Mouse (Mus musculus) liver, embryonic 14.5 days (tissue): ENCODE results near the gene Ccpg1os. TPM values are rescaled to one million over a fixed set of nuclear protein-coding genes. Genes with fewer than 3 reads are reported as not detected.

Experiments
- ATAC-seq: fragments of 200-750 bp; cut with Nextera tagmentation; 2 replicates; pipeline ENCODE4 v1.8.0; 2017; ENCODE audit warnings: moderate number of reproducible peaks, mild to moderate bottlenecking, moderate library complexity; ENCODE audit not compliant: insufficient read depth
- DNase-seq, 3 experiments: peaks; one replicate each; pipeline ENCODE4 v3.0.0-alpha.2; 2012 to 2013; ENCODE audit warnings: low read depth in 3 of 3, low spot score in 3 of 3
- H3K27ac ChIP-seq: fragments of 300-500 bp; sonication (generic); 2 replicates; pipeline ENCODE4 v1.5.1; 2014; ENCODE audit warnings: moderate library complexity, mild to moderate bottlenecking, control low read depth, inconsistent platforms
- H3K27me3 ChIP-seq: fragments of 300-500 bp; sonication (generic); 2 replicates; pipeline ENCODE4 v1.6.1; 2014; ENCODE audit warnings: mild to moderate bottlenecking, low read length, moderate library complexity; ENCODE audit not compliant: control insufficient read depth, insufficient read depth
- H3K36me3 ChIP-seq: fragments of 300-500 bp; sonication (generic); replicated peaks from 2 replicates; pipeline ENCODE4 v1.6.1; 2014; ENCODE audit warnings: low read depth; ENCODE audit not compliant: control insufficient read depth, insufficient read depth
- H3K4me1 ChIP-seq, 2 experiments: fragments of 200-500 bp in 1 of 2; fragments of 300-500 bp in 1 of 2; sonication (generic) in 1 of 2; replicated peaks; 2 replicates each; pipeline ENCODE4 v1.6.1; 2012 to 2014; ENCODE audit warnings: antibody characterized with exemption in 1 of 2, inconsistent platforms in 1 of 2, low read length in 1 of 2; ENCODE audit not compliant: control insufficient read depth in 2 of 2, insufficient read depth in 2 of 2
- H3K4me2 ChIP-seq: fragments of 300-500 bp; sonication (generic); 2 replicates; pipeline ENCODE4 v1.6.1; 2014; ENCODE audit warnings: low read depth, mild to moderate bottlenecking, control low read depth, moderate library complexity
- H3K4me3 ChIP-seq, 2 experiments: fragments of 200-500 bp in 1 of 2; fragments of 300-500 bp in 1 of 2; sonication (generic) in 1 of 2; 2 replicates each; pipeline ENCODE4 v1.5.1; 2012 to 2014; ENCODE audit warnings: low read depth in 2 of 2, low read length in 2 of 2, mild to moderate bottlenecking in 2 of 2, control low read depth in 1 of 2, inconsistent platforms in 1 of 2, moderate library complexity in 1 of 2; ENCODE audit not compliant: insufficient read depth in 1 of 2
- H3K9ac ChIP-seq: fragments of 300-500 bp; sonication (generic); replicated peaks from 2 replicates; pipeline ENCODE4 v1.6.1; 2014; ENCODE audit warnings: mild to moderate bottlenecking, control low read depth, moderate library complexity
- H3K9me3 ChIP-seq: fragments of 300-500 bp; sonication (generic); 2 replicates; pipeline ENCODE4 v1.6.1; 2016; ENCODE audit warnings: low read length, mixed read lengths; ENCODE audit not compliant: control insufficient read depth
- CTCF ChIP-seq: IDR thresholded peaks from 2 replicates; pipeline ENCODE4 v1.5.1; 2016; ENCODE audit warnings: antibody characterized with exemption, low read depth, control low read depth
- EP300 ChIP-seq: IDR thresholded peaks from 2 replicates; pipeline ENCODE4 v1.6.1; 2016; ENCODE audit warnings: antibody characterized with exemption, low read depth
- WGBS: fragments of 180-500 bp; shearing (Covaris S2); extraction: QIAGEN DNeasy Blood & Tissue Kit; methylation state at CpG from one replicate; pipeline ENCODE4 v1.1.7; 2014; ENCODE audit not compliant: insufficient replicate concordance; 5-methylcytosine and 5-hydroxymethylcytosine counted together
- polyA plus RNA-seq, 2 experiments: library from polyadenylated mRNA; depleted of rRNA in 1 of 2; stranded (reverse) in 1 of 2; unstranded in 1 of 2; fragments of >200 nt; fragmentation: Nextera tagmentation in 1 of 2; extraction: Ambion mirVana in 1 of 2; gene quantifications; 2 replicates each; pipeline versions ENCODE4 v1.2.1 to v1.2.3; 2012 to 2014

Gene Ccpg1os
- polyA plus RNA-seq, 2 experiments, result 2.0 to 3.0 TPM

GRCm38 (mm10) chr9:72974734-72975133 is 10.4 kb downstream of the Ccpg1os start:
- DNase-seq, result no peak
- Histone ChIP-seq H3K27me3 (no peaks in the 10 kb centered on the region), H3K4me1 (no peaks in the 10 kb centered on the region), H3K36me3 (no peaks in the 10 kb centered on the region), H3K4me2 (no peak overlapping the region), H3K9me3 (no peaks in the 10 kb centered on the region), H3K9ac (no peak overlapping the region), H3K4me3 (no peak overlapping the region), H3K27ac (no peak overlapping the region)
- TF ChIP-seq EP300 (no peak), CTCF (no peak)
- 67% methylated on average over 5 of the region's 5 CpGs for WGBS
- ATAC-seq, result no peak

GRCm38 (mm10) chr9:72972984-72973383 is 12.2 kb downstream of the Ccpg1os start:
- TF ChIP-seq CTCF (peak; percentile 26; the same call in 1 of the 2 replicates), EP300 (no peak)
- no peak overlapping the region for H3K4me2 ChIP-seq
- no peaks in the 10 kb centered on the region for H3K36me3 ChIP-seq
- H3K27ac ChIP-seq, result no peak overlapping the region
- no peak overlapping the region for H3K9ac ChIP-seq
- H3K4me3 ChIP-seq, result no peak overlapping the region
- no peak for ATAC-seq
- no peaks in the 10 kb centered on the region for H3K9me3 ChIP-seq
- H3K4me1 ChIP-seq, result no peaks in the 10 kb centered on the region; a peak in 1 of 4 replicates
- no peak for DNase-seq
- H3K27me3 ChIP-seq, result no peaks in the 10 kb centered on the region

- ATAC-seq (no peak), DNase-seq (no peak)
- no peaks in the 10 kb centered on the region for H3K36me3 ChIP-seq
- H3K4me3 ChIP-seq, result no peak overlapping the region
- H3K9me3 ChIP-seq, result no peaks in the 10 kb centered on the region
- H3K4me2 ChIP-seq, result no peak overlapping the region
- no peak for TF ChIP-seq CTCF
- no peak for TF ChIP-seq EP300
- no peak overlapping the region for H3K9ac ChIP-seq
- no peak overlapping the region for H3K27ac ChIP-seq
- no peaks in the 10 kb centered on the region; a peak in 1 of 4 replicates for H3K4me1 ChIP-seq
- H3K27me3 ChIP-seq, result no peaks in the 10 kb centered on the region
- WGBS, result 71% methylated on average over 5 of the region's 5 CpGs
These were observed 12.7 kb downstream of the Ccpg1os start for GRCm38 (mm10) chr9:72972435-72972834.

- 50% methylated on average over 7 of the region's 7 CpGs for WGBS
- H3K4me2 ChIP-seq, result no peak overlapping the region
- ATAC-seq (no peak), DNase-seq (no peak)
- peak; percentile 22; the same call in 1 of the 2 replicates for TF ChIP-seq CTCF
- TF ChIP-seq EP300, result no peak
- H3K4me3 ChIP-seq, result no peak overlapping the region
- H3K9me3 ChIP-seq, result no peaks in the 10 kb centered on the region
- no peaks in the 10 kb centered on the region for H3K27me3 ChIP-seq
- no peak overlapping the region for H3K27ac ChIP-seq
- no peak overlapping the region for H3K9ac ChIP-seq
- no peaks in the 10 kb centered on the region; a peak in 1 of 4 replicates for H3K4me1 ChIP-seq
- no peaks in the 10 kb centered on the region for H3K36me3 ChIP-seq
These were observed 15.3 kb downstream of the Ccpg1os start for GRCm38 (mm10) chr9:72969874-72970273.

- Histone ChIP-seq H3K4me3 (no peak overlapping the region; a peak in 1 of 4 replicates), H3K27ac (no peak overlapping the region), H3K9ac (no peak overlapping the region), H3K9me3 (no peaks in the 10 kb centered on the region), H3K4me2 (no peak overlapping the region), H3K4me1 (no peaks in the 10 kb centered on the region; a peak in 1 of 4 replicates), H3K27me3 (no peaks in the 10 kb centered on the region), H3K36me3 (no peaks in the 10 kb centered on the region)
- 22% methylated on average over 11 of the region's 11 CpGs for WGBS
- TF ChIP-seq CTCF (peak; percentile 68), EP300 (no peak)
- no peak for DNase-seq
- no peak for ATAC-seq
These were observed 16.7 kb downstream of the Ccpg1os start for GRCm38 (mm10) chr9:72968349-72969061.
